Mouse (Mus musculus) WW6 (cell line): Measurements from ENCODE around the gene Cc2d2a.

Source experiments
- DNase-seq: peaks from one replicate; pipeline ENCODE4 v3.0.0-alpha.2; 2013; ENCODE audit warnings: low read depth, low spot score

Cc2d2a gene

DNA sequence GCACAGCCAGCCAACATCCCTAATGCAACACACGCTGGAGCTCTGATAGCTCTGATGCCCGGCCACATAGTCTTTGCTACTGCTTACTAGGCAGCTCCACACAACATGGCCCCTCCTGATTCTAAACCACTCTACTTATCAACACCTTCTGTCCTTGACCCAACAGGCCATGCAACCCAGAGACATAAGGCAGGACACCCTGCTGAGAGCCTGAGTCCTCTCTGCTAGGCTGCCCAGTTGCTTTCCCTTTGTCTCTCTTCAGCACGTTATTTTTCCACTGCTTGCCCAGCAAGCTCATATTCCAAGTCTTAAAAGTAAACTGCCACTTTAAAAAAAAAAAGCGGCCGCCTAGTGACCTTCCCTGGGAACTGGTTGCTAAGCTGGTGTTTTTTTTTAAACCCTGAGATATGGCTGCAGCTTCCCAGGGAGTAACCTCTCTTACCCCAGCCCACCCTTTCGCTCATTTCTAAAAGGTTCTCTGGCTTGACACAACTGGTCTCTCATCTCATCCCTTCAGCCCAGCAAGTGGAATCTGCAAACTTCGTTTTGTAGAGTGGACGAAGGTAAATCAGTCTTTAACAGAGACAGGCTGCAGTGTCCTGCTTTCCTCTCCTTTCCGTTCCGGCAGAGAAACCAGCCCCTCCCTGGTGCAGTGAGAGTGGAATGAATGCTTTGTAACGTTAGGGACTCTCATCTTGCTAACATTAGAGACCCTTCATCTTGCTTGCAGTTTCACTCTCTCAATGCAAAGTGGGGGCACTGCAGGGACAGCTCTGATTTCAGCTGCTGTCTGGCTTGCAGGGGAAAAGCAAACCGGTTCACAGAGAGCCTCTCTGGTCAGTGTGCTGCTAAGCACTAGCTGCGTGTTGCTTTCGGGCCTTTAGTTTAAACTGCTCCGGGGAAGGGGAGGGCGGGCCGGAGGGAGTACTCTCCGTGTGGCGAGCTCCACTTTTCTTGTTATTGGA is at the start of gene Cc2d2a:
Gene Cc2d2a, plus strand, starts transcription at position 350 of the 965 bp plus-strand sequence.
- DNase-seq: no peak

DNA sequence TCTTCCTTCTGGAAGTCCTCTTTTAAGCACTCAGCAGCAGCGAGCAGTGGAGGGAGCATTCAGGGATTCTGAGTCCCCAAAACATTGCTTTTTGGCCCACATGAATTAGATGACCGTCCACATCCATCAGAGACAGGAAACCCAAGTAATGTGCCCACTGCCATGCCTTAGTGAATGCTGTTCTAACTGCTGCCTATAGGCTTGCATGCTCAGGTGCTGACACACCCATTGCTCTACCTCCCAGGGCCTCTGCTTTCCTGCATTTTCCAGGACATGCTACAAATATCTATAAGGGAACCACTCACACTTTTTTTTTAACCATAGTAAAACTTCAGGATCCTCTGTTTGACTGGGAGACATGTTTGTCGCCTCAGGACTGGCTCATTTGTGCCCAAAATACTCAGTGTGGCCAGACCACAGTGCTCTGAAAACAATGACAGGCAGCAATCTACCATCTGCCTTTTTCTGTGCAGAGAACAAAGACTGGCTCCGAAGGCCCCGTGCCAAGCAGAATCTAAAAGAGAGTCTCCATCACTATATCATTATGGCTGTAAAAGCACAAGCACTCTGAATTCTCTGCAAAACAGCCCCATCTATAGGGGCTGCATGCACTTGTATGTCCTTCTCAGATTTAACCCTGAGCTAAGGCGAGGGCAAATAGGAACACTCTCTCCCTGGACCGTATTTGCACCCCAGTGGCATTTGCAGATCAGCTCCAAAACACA is 40.4 kb upstream of the Cc2d2a start:
- DNase-seq: no peak

DNA sequence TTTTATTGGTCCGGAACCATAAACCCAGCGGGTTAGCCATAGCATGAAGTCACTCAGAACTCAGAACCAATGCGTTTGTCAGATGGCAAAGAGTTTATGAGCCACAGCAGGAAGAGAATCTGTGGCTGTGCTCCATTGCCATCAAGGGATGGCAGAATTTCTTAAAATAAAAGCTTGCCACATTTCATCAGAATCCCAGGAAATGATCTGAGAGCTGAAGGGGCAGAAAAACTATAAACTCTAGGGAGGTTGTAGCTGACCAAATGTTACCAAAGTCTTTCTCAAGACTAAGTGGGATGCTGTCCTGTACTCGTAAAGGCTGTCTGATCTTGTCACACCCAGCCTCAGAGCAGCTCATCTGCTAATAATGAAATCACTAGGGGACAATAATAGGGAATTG is 36.7 kb upstream of the Cc2d2a start:
- DNase-seq: no peak

DNA sequence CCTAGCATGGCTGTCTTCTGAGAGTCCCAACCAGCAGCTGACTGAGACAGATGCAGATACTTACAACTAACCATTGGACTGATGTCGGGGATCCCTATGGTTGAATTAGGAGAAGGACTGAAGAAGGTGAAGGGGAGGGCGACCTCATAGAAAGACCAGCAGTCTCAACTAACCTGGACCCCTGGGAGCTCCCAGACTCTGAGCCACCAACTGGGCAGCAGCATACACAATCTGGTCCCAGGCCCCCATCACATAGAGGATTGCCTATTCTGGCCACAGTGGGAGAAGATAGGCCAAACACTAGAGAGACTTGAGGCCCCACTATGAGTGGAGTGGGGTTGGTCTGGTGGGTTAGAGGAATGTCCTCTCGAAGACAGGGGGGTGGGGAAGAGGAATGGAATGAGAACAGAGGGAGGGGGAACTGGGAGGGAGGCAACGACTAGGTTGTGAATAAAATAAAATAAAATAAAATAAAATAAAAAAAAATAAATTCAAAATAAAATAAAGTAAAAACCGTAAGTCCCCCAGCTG is 28.0 kb upstream of the Cc2d2a start:
- no peak for DNase-seq

DNA sequence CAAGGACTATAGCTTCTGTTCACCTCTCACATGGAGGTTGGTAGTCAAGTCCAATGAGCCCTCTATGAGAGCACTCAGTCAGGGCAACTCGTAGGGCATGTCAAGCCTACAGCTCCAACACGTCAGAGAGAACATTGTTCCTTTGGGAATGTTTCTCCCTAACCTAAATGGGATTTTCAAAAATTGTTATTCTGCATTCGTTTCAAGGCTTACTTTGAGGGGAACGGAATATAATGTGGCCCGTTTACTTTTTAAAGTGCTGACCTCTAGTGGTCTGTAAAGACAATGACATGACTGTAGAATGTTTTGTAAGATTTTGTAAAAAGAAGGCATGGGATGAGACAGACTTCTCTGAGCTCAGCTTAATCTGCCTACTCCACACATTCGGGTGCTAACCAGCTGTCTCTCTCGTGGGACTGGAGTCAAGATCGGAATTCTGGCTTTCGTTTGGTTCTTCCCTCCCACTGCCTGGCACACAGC is 27.5 kb upstream of the Cc2d2a start:
- DNase-seq: no peak

DNA sequence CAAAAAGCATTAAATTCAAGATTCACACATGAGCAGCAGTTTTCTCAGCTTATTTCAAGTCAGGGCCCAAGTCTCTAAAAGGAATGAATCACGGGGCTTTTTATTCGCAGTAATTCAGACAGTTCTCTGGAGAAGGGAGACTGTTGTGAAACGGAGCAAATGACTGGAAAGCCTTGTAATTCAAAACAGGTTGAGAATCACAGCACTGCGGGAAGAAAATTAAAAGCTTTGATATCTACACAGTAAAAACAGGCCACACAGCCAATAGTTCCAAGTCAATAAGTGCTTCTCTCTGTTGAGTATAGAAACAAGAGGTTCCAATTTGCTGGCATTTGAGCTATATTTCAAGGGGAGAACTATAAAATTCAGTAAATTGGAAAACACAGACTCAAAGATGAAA is 17.1 kb upstream of the Cc2d2a start:
- no peak for DNase-seq

DNA sequence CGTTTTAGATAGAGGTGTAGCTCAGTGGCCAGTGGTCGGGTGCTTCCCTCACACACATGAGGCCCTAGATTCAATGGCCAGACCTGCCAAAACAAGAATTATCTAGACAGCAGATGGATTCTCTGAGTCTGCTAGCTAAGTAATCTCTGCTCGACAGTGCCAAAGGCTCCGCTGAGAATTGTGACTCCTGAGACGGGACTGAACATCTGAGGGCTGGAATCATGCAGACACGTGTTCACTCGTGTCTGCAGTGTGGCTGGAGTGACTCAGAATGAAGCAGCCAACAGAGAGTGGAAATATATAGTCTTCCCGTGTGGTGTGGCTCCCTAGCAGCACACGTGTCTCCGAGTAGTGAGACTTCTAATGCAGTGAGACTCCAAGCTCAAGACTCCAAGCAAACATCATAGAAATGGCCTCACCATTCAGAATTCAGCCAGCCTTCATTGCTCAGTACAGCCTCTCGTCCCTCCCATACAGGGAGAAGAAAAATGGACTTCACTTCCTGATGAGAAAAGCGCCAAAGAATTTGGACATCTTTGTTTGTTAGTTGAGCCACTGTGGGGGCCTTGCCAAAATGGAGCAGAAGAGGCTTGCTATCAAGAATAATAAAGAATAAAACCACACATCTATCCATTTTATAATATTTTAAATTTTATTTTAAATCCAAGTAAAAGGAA is 14.9 kb upstream of the Cc2d2a start:
- DNase-seq: no peak

- no peak for DNase-seq
These were observed 648 bp upstream of the Cc2d2a start for GRCm38 (mm10) chr5:43661498-43661897.

DNA sequence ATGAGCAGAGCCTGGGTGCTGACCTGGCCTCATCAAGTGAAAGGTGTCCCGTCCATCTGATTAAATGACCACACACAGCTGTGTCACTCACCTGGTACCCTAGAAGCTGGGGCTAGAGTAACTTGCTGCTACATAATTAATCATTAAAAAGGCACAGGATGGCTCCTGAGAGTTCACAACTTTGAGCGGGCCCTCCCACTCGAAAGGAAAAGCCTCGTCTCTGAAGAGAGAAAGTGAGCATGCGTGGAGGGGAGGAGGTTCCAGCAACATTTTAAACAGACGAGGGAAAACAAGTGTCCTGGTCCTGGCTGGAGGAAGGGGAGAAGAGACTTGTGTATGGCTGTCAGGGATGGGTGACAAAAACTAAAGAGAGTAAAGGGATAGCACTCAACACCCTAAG is 1.4 kb downstream of the Cc2d2a start:
- DNase-seq: no peak

DNA sequence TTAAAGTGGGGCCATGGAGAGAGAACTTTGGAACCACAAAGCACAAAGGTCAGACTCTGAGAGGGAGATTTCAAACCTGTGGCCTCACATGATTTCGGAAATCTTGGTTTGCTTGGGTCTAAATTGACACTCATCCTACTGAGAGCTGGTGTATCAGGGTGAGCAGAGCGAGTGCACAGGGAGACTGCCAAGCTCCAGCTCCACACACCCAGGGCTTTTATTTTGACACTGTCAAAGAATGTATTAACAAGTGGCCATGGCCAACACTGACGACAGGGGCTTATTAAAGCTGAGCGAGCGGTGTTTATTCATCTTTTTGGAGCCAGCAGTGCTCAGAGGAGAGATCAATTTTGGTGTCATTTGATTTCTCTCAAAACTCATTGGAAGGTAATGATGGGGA is 3.0 kb downstream of the Cc2d2a start:
- no peak for DNase-seq

DNA sequence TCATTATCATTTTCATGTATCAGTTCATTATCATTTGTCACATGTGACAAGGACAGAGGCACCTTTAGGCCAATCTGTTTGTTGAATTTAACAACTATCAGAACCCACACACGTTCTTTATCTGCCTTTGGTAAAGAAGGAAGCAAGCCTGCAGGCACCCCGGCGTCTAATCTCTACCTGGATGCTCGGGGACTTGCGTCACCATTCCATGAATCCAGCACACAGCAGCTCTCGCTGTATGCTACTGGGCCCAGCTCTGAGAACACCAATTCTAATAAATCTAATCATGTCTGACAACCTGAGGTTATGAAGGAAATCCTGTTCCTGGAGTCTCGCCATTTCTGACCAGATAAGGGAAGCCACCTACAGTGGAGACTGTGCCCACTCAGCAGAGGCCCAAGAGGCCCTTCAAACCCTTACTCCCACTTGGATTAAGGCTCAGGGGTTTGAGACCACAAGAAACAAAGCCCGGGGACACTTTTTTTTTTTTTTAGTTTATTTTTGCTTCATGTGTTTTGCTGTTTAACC is 7.0 kb downstream of the Cc2d2a start:
- no peak for DNase-seq

DNA sequence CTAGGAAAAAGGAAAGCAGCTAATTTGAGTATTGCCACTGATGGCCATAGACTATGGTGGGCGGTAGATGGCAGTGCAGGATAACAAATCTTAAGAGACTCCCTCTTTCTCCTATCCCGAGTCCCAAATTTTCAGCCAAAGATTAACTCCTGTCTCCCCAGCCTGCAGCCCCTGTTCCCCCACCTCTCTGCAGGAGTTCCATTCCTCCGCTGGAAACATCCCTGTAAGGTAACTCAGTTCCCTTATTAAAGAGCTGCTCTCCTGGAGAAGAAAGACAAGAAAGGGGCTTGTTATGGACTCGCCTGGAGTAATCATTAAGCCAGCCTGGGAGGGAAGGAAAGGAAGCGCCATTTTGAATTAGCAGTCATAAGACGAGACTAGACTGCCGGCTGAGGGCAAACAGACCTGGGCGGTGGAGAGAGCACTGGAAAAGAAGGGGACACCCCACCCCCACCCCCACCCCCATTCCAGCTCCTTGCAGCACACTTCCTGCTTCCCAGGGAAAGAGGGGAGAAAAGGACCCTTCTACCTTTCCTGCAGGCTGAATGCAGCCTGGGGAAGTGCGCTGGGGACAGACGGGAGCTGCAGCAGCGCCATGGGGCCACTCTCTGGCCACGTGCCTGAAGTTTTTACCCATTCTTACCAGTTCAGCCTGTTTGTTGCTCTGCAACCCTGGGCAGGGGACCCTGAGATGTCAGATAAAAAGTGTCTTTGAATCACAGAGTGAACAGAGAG is 10.2 kb downstream of the Cc2d2a start:
- DNase-seq: peak; percentile 65

DNA sequence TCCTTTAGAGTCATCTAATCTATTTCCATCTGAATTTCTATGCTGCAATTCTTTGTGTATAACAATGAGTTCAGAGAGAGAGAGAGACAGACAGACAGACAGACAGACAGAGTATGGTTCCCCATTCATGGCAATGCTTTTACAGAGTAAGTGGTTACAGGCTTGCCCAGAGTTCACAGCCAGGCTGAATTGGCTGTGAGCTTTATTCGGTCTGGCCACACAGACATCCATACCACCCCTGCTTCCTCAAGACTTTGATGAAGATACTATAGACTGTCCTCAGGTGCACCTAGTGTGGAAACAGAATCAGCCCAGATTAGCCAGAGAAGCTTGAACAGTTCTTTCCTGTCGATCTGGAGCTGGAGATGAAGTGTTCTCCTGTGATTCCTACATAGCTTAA is 10.9 kb downstream of the Cc2d2a start:
- DNase-seq: no peak

DNA sequence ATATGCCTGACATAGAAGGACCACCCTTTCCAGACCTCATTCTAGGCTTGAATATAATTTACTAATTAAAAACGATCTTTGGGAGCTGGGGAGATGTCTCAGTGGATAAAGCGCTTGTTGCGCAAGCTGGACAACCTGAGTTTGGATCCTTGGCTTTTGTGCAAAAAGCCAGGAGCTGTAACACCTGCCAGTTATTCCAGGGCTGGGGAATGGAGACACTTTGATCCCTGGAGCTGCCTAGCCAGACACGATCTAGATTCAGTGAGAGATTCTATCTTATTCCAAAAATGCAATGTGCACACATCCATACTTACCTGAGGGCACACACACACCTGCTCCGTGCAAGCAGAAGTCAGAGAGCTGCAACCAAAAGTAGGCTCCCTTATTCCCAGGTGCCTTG is 23.3 kb downstream of the Cc2d2a start:
- DNase-seq: no peak

DNA sequence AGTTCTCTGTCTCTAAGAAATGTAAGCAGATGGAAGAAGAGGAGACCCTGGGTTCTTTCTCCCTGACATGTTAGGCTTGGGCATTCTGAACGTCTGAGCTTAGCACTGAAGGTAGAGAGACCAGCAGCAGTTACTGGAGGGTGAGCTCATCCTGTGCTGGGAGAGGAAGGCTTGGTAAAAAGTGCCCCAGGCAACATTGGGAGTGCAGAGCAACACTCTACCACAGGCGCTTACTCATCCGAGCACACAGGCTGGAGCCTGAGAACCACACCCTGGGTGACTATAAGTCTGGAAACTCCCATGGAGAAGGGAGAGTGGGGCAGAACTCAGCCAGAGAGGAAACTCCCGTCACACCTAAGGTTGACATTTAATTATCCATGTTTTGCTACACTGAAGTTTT is 30.3 kb downstream of the Cc2d2a start:
- no peak for DNase-seq

DNA sequence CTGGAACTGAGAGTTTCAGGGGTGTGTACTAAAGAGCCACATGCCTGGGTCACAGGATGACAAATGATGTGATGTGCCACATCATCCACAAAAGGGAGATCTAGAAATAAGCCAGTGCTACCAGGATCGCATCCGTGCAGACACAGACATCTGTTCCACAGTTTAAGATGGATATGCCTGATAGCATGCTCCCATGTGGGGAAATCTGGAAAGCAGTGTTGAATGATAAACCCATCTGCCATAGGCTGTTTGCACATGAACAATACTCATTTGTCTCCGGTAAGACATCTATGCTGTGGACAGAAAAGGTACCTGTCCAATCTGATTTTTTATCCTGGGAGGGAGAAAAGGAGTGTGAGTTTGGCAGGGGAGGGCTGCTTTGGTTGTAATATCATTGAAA is 35.0 kb downstream of the Cc2d2a start:
- DNase-seq: no peak

DNA sequence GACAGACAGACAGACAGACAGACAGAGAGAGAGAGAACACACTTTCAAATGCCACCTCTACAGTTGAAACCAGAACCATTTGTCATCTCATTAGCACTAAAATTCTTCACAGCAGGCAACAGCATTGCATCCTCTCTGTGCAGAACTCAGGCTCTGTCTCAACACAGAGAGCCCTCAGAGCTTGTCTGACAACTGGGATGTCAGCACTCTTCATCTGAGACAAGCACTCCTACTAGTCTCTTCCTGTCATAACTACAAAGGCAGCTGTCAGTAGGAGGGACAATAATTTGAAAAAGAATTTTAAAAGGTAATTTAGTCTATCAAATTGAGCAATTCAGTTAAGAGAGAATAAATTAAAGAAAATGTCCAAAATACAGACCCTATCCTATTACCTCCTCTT is 37.1 kb downstream of the Cc2d2a start:
- no peak for DNase-seq

DNA sequence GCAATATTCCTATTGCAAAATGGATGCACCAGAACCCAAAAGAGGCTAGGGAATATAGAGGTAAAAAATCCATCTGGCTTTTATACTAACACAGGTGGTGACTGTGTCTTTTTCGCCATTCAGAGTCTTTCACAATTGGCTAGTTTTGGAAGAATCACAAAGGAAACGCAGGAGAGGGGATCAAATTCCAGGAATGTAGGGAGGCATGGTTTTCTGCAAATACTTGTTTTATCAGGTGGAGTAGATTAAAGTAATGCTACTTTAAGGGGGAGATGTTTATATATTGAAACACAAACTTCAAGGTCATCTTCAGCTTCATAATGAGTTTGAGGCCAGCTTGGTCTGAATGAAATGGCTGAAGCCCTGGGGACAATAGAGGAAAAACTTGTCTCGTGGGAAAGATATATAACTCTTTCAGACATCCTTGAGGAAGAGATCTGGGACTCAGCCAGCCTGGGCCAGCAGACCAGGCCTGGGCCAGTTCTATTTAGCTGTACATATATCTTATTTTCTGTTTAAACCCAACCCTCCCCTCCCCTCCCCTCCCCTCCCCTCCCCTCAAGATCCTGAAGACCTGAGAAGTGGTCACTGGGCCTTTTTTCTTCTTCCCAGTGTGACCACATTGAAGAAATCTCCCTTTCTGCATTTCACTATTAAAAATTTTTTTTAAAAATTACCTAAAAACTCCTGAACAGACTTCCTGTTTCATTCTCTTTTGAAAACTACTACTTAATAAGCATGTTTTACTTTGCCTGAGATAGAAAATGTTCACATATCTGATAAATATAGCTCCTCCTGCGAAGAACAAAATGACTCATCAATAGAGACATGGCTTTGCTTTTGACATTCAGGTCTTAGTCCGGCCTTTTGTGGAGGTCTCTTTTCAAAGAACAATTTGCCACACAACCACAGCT is 59.6 kb downstream of the Cc2d2a start:
- no peak for DNase-seq

GRCm38 (mm10) chr5:43722452-43722783 is 60.3 kb downstream of the Cc2d2a start:
- DNase-seq: no peak

GRCm38 (mm10) chr5:43723830-43724229 is 61.7 kb downstream of the Cc2d2a start:
- no peak for DNase-seq
